Mouse (Mus musculus): ENCODE data around the gene Mtcl1.

GRCm38 (mm10) chr17:66322646-66323255 lies 126.8 kb downstream of the Mtcl1 start:
- TF ChIP-seq SMC3 (IDR thresholded peaks at IDR 0.05; ENCODE audit: low read depth, low read length) = no peak
- no peak for TF ChIP-seq EP300 (IDR thresholded peaks at IDR 0.05; ENCODE audit: low read length)
- TF ChIP-seq POLR2A (IDR thresholded peaks at IDR 0.05; ENCODE audit: low read depth, low read length) = no peak
- no peak for TF ChIP-seq ELF1 (IDR thresholded peaks at IDR 0.05; ENCODE audit: low read depth, low read length)
- no peak for TF ChIP-seq CTCF (conservative IDR thresholded peaks at IDR 0.05 in 1 of 2, IDR thresholded peaks at IDR 0.05 in 1 of 2; ENCODE audit: low read depth in 2 of 2, low read length in 2 of 2)
- TF ChIP-seq TBP (conservative IDR thresholded peaks at IDR 0.05; ENCODE audit: low read depth, low read length) = no peak
- no peak for TF ChIP-seq MAX (IDR thresholded peaks at IDR 0.05; ENCODE audit: low read length)
- TF ChIP-seq UBTF (IDR thresholded peaks at IDR 0.05; ENCODE audit: low read depth, low read length) = no peak
- TF ChIP-seq JUND (conservative IDR thresholded peaks at IDR 0.05; ENCODE audit: low read depth, low read length) = no peak
- no peak for TF ChIP-seq ZNF384 (IDR thresholded peaks at IDR 0.05; ENCODE audit: low read depth, low read length)
- no peak for TF ChIP-seq TCF12 (IDR thresholded peaks at IDR 0.05; ENCODE audit: low read depth, low read length)

Data from CH12.LX (cell line).